Mouse (Mus musculus): ENCODE measurements at regions not wholly inside any gene's neighbourhood (a gene's known extent, or its start where the extent isn't known, plus 50 kb on each side); places are given as distances from the start of the nearest gene placed in this dataset.

DNA sequence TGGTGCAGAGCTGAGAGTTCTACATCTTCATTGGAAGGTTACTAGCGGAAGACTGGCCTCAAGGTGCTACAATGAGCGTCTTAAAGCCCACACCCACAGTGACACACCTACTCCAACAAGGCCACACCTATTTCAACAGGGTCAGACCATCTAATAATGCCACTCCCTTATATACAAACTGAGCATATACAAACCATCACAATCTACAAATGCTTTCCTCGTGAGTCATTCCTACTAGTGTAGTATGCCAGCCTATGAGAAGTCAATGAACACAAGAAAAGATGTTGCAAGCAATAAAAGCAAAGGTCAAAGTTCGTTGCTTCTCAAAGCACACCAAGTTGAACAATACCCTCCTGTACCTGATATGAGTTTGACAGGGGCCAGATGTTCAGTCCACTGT, 424.7 kb downstream of the Tm4sf1 start:
- TF ChIP-seq CTCF (IDR thresholded peaks at IDR 0.05; ENCODE audit: low read depth) (no peak), EP300 (IDR thresholded peaks at IDR 0.05; ENCODE audit: low read depth) (no peak)
